Mouse (Mus musculus) right cerebral cortex, postnatal 4 days (tissue): Measurements from ENCODE around the gene Romo1.
"Not testable (repeated sequence)": the region's sequence is repeated elsewhere in the genome, so short reads cannot be mapped to it uniquely, and the experiment has no call there.

Source experiments
- DNase-seq: peaks from one replicate; pipeline ENCODE4 v3.0.0-alpha.2; 2022

Gene Romo1

DNA sequence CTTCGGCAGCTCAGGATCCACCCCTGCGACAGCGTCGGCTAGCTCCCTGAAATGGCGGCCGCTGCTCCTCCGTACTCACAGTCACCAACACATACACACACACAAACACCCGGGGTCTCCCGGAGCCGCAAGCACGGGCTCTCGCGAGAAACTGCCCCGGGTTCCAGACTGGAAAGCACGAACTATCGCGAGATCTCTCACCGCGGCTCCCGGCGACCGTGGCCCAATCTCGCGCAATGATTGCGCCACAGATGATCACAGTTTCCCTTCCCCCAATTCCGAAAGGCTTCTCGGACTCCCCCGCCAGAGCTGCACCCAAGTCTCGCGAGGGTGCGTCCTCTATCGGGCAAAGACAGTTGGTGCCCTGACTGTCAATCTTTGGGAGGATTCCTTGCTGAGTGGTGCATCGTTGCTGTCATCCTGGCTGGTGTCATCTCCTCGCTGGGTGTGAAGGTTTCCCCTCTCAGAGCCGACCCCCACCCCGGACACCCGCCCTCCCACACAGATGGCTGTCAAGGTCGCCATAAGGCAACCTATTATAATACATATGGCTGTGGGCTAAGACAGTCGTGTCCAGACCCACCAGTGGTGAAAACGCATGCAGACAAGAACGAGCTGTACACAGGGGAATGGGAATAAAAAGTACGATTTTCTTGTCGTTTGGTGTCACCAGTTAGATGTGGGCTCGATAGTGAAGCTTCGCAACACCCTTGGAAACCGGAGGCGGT lies 36.4 kb downstream of the Romo1 start, which contains the start of gene Rbm39:
Gene Rbm39 (minus strand): TSS at position 145 of the 728 bp plus-strand sequence.
- DNase-seq, result peak; percentile 99

DNA sequence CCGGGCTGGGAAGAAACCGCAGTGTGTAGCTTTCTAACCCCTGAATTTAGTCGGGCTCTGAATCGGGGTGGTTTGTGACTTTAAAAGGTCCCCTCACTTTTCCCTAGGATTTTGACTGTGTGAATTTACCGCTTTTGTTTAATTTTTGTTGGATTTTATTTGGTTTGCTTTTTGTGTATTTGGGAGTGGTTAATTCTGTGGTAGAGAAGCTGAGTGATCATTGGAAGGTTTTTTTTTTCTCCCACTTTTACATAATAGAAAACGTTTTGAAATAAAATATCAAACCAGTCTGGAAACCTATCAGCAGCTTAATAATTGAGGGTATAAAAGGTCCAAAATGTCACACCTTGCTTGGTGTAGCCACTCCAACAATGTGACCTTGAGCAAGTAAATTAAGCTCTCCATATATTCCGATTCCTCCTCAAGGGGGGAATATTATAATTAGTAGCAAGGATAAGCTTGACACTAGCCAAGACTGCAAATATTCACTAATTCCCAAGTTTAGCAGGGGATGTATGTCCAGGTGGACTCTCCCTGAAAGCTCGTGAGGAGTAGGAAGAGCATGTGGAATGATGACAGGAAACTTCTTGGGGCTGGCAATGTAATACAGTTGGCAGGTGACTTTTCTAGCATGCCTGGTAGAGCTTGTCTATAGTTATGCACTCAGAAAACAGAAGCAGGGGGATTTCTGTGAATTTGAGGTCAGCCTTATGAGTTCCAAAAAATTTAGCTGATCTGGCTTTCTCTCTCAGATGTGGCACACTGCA lies 37.2 kb downstream of the Romo1 start:
- DNase-seq, result no peak

DNA sequence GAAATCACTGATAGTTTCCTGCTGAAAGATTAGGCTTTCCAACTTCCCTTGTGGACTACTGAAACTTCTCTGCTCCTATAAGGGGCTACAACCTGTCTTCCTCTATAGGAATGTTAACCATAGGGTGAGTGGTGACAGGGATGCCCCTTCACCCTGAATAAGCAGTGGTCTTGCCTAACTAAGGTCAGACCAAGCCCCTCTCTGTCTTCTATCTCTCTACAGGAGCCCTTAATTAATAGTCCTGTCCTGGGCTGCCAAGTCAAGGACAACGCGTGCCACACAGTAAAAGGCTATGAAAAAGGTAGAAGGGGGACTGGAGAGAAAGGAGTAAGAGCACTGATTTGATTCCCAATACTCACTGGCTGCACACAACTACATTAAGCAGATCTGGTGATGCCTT lies 37.8 kb downstream of the Romo1 start:
- DNase-seq, result no peak

GRCm38 (mm10) chr2:156189241-156189640 lies 45.4 kb downstream of the Romo1 start:
- DNase-seq, result not testable (repeated sequence)

DNA sequence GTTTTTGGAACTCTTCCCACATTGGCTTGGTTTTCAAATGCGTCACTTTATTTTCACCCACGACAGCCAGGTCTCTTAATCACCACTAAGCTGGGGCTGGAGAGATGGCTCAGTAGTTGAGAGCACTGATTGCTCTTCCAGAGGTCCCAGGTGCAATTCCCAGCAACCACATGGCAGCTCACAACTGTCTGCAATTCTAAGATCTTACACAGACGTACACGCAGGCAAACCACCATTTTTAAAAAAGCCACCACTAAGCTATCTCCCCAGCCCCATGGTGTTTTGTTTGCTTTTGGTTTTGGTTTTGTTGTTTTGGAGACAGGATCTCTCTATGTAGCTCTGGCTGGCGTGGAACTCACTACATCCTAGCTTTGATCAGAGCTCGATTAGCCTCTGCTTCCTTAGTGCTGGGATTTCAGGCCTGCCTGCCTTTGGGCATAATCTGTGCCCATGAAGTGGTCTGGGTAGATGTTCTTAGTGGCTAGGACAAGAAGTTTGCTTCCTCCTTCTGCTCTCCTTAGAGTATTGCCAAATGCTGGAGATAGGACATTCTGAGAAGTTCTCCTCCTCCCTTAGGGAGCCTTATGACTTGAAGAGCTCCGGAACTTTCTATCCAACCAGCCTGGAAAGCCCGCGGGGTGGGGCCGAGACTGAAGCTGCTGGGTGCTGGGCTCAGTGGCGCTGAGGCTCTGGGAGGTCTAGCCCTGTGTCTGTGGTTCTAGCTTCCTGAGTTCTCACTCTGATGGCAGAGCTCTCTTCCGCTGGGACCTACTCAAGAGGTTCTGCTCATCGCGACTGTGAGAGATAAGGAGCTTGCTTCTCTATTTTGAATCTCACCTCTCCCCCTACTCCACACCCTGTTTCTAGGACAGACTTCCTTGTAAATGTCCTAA lies 46.4 kb downstream of the Romo1 start:
- no peak for DNase-seq

- DNase-seq, result no peak
These were observed 47.7 kb downstream of the Romo1 start for GRCm38 (mm10) chr2:156191540-156191939.

DNA sequence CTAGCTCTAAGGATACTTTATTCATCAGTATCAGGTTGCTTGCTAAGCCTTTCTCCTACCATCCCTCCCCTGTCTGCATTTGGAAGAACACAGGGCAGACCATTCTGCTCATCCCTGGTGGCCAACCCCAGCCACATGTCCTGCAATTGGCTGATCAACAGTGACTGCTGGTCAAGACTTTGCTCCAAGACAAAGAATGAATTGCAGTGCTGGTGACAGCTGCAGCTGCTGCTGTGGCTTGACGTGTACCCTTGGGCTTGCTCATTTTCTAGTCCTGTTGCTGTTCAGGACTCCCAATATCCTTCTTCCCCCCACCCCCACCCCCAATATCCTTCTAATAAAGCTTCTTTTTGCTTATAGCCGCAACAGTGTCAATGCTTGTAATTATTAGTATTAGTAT lies 48.2 kb downstream of the Romo1 start:
- DNase-seq, result no peak

DNA sequence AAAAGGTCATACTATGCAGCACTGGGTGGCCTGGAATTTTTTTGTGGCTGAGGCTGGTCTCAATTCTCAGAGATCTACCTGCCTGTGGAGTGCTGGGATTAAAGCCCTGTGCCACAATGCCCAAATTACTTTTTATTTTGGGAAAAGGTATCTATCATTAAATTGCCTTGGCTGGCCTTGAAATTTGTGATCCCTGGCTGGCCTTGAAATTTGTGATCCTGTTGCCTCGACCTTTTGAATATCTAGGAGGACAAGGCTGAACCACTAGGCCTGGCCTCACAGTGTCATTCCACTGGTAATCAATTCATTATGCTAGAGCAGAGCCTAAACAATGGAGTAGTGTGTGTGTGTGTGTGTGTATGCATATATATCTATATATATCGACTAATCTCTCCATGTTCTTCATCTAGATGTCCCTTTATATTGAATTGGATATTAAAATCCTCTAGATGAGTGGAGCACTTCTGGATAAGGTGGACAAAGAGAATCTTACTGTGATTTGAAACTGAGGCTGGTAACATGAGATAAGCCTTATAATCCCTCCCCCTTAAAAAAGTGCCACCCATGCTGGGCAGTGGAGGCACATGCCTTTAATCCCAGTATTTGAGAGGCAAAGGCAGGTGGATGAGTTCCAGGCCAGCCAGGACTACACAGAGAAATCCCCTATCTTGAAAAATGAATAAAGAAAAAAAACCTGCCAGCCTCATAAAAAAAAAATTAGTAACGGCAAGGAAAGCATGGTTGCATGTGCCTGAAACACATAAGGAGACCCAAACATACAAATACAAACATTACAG lies 49.4 kb downstream of the Romo1 start:
- DNase-seq, result no peak

DNA sequence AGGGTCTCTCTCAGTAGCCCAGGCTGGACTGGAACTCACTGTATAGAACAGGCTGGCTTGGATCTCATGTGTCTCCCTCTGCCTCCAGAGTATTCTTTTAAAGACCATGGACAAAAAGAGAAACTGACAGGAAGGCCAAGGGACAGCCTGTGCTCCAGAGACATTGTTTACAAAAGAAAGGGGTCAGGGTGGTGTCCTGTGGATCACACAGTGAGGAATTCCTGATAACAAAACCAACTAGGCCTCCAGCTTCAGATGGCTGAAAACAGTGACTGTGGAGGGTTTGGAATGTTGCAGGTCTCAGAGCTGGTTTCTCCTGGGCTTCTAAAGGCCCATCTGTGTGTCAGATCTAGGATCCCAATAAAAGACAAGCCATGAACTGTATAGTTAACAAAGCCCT lies 50.7 kb downstream of the Romo1 start:
- no peak for DNase-seq
